Mouse (Mus musculus): ENCODE data around the gene Arhgef28. TPM values are rescaled to one million over a fixed set of nuclear protein-coding genes. Genes with fewer than 3 reads are reported as not detected.
A peak's percentile ranks its signal among the peaks of the same experiment; 100 is the strongest.

The Arhgef28 gene
- total and polyA plus RNA-seq, 2 experiments from 2014 or later = 34.3 to 41.5 TPM

- Histone ChIP-seq H3K27me3 (ENCODE audit: insufficient read depth, low read length) (no peaks in the 10 kb centered on the region), H3K36me3 (ENCODE audit: insufficient read depth, low read length) (no peaks in the 10 kb centered on the region), H3K27ac (ENCODE audit: low read depth, low read length) (no peak overlapping the region), H3K4me3 (ENCODE audit: low read depth, low read length) (no peak overlapping the region), H3K4me2 (ENCODE audit: low read depth, low read length, poor library complexity, severe bottlenecking) (no peak overlapping the region), H3K9ac (replicated peaks; ENCODE audit: low read length, poor library complexity, severe bottlenecking) (no peak overlapping the region), H3K4me1 (ENCODE audit: insufficient read depth, low read length) (peaks cover 5% of the 10 kb centered on the region; the same call in 1 of the 2 replicates), H3K9me3 (ENCODE audit: low read length) (0 out of 2 replicates have a peak, but pooled peaks cover 3% of the 10 kb centered on the region)
- no peak for ATAC-seq (ENCODE audit: low FRiP score)
- no peak for DNase-seq (ENCODE audit: low spot score)
- TF ChIP-seq CTCF (IDR thresholded peaks at IDR 0.05) = no peak
- WGBS = 30% methylated on average over 5 of the region's 5 CpGs
Measured at GRCm38 (mm10) chr13:98030041-98030440, 176.2 kb downstream of the Arhgef28 start.

- peak; percentile 44 for DNase-seq (ENCODE audit: low spot score)
- 24% methylated on average over 6 of the region's 6 CpGs for WGBS
- Histone ChIP-seq H3K9ac (replicated peaks; ENCODE audit: low read length, poor library complexity, severe bottlenecking) (no peak overlapping the region), H3K4me2 (ENCODE audit: low read depth, low read length, poor library complexity, severe bottlenecking) (no peak overlapping the region), H3K27me3 (ENCODE audit: insufficient read depth, low read length) (no peaks in the 10 kb centered on the region), H3K36me3 (ENCODE audit: insufficient read depth, low read length) (no peaks in the 10 kb centered on the region), H3K4me1 (ENCODE audit: insufficient read depth, low read length) (peaks cover 5% of the 10 kb centered on the region; the same call in 1 of the 2 replicates), H3K4me3 (ENCODE audit: low read depth, low read length) (no peak overlapping the region), H3K27ac (ENCODE audit: low read depth, low read length) (no peak overlapping the region), H3K9me3 (ENCODE audit: low read length) (0 out of 2 replicates have a peak, but pooled peaks cover 3% of the 10 kb centered on the region)
- no peak for TF ChIP-seq CTCF (IDR thresholded peaks at IDR 0.05)
- no peak; the same call in 1 of the 2 replicates for ATAC-seq (ENCODE audit: low FRiP score)
Measured at GRCm38 (mm10) chr13:98028711-98029250, 177.5 kb downstream of the Arhgef28 start.

- no peak for TF ChIP-seq CTCF (IDR thresholded peaks at IDR 0.05)
- WGBS = 79% methylated on average over 12 of the region's 12 CpGs
- ATAC-seq (ENCODE audit: low FRiP score) (no peak), DNase-seq (ENCODE audit: low spot score) (no peak)
- Histone ChIP-seq H3K36me3 (ENCODE audit: insufficient read depth, low read length) (no peaks in the 10 kb centered on the region), H3K4me2 (ENCODE audit: low read depth, low read length, poor library complexity, severe bottlenecking) (no peak overlapping the region), H3K27ac (ENCODE audit: low read depth, low read length) (no peak overlapping the region), H3K4me3 (ENCODE audit: low read depth, low read length) (no peak overlapping the region), H3K27me3 (ENCODE audit: insufficient read depth, low read length) (no peaks in the 10 kb centered on the region), H3K9me3 (ENCODE audit: low read length) (0 out of 2 replicates have a peak, but pooled peaks cover 3% of the 10 kb centered on the region), H3K4me1 (ENCODE audit: insufficient read depth, low read length) (peaks cover 5% of the 10 kb centered on the region; the same call in 1 of the 2 replicates), H3K9ac (replicated peaks; ENCODE audit: low read length, poor library complexity, severe bottlenecking) (no peak overlapping the region)
Measured at GRCm38 (mm10) chr13:98027641-98028204, 178.5 kb downstream of the Arhgef28 start.

- H3K27ac ChIP-seq (ENCODE audit: low read depth, low read length) = no peak overlapping the region
- 77% methylated on average over 5 of the region's 5 CpGs for WGBS
- no peaks in the 10 kb centered on the region for H3K36me3 ChIP-seq (ENCODE audit: insufficient read depth, low read length)
- no peak overlapping the region for H3K4me2 ChIP-seq (ENCODE audit: low read depth, low read length, poor library complexity, severe bottlenecking)
- H3K4me1 ChIP-seq (ENCODE audit: insufficient read depth, low read length) = peaks cover 5% of the 10 kb centered on the region; the same call in 1 of the 2 replicates
- ATAC-seq (ENCODE audit: low FRiP score) = no peak
- H3K9me3 ChIP-seq (ENCODE audit: low read length) = 0 out of 2 replicates have a peak, but pooled peaks cover 3% of the 10 kb centered on the region
- no peaks in the 10 kb centered on the region for H3K27me3 ChIP-seq (ENCODE audit: insufficient read depth, low read length)
- DNase-seq (ENCODE audit: low spot score) = peak; percentile 47
- H3K9ac ChIP-seq (replicated peaks; ENCODE audit: low read length, poor library complexity, severe bottlenecking) = no peak overlapping the region
- no peak overlapping the region for H3K4me3 ChIP-seq (ENCODE audit: low read depth, low read length)
- TF ChIP-seq CTCF (IDR thresholded peaks at IDR 0.05) = peak; percentile 52
Measured at GRCm38 (mm10) chr13:98027122-98027521, 179.1 kb downstream of the Arhgef28 start.

- H3K36me3 ChIP-seq (ENCODE audit: insufficient read depth, low read length) = no peaks in the 10 kb centered on the region
- TF ChIP-seq CTCF (IDR thresholded peaks at IDR 0.05) = no peak
- no peak overlapping the region for H3K27ac ChIP-seq (ENCODE audit: low read depth, low read length)
- no peak for DNase-seq (ENCODE audit: low spot score)
- ATAC-seq (ENCODE audit: low FRiP score) = no peak
- 0 out of 2 replicates have a peak, but pooled peaks cover 3% of the 10 kb centered on the region for H3K9me3 ChIP-seq (ENCODE audit: low read length)
- no peak overlapping the region for H3K4me3 ChIP-seq (ENCODE audit: low read depth, low read length)
- H3K4me2 ChIP-seq (ENCODE audit: low read depth, low read length, poor library complexity, severe bottlenecking) = no peak overlapping the region
- H3K27me3 ChIP-seq (ENCODE audit: insufficient read depth, low read length) = no peaks in the 10 kb centered on the region
- no peak overlapping the region for H3K9ac ChIP-seq (replicated peaks; ENCODE audit: low read length, poor library complexity, severe bottlenecking)
- WGBS = 77% methylated on average over 26 of the region's 26 CpGs
- H3K4me1 ChIP-seq (ENCODE audit: insufficient read depth, low read length) = peaks cover 5% of the 10 kb centered on the region; the same call in 1 of the 2 replicates
Measured at GRCm38 (mm10) chr13:98025706-98026504, 180.3 kb downstream of the Arhgef28 start.

All from midbrain, postnatal 0 days (tissue).